Mouse (Mus musculus): ENCODE measurements around the gene Zc3h14.

GRCm38 (mm10) chr12:98730682-98731081 lies 16.1 kb upstream of the Zc3h14 start:
- TF ChIP-seq CTCF (conservative IDR thresholded peaks at IDR 0.05; ENCODE audit: low read length) (no peak), POU5F1 (IDR thresholded peaks at IDR 0.05; ENCODE audit: borderline replicate concordance, low read length) (no peak)

All from E14TG2a.4 (cell line).